Mouse (Mus musculus): ENCODE results near the gene Reep3.

The Reep3 gene

GRCm38 (mm10) chr10:67111044-67111798 is 14.5 kb upstream of the Reep3 start:
- no peak for DNase-seq (ENCODE audit: low spot score)

- no peak for DNase-seq (ENCODE audit: low spot score)
Observed at GRCm38 (mm10) chr10:67109635-67110034, 12.9 kb upstream of the Reep3 start.

GRCm38 (mm10) chr10:67108096-67108495 is 11.4 kb upstream of the Reep3 start:
- no peak for DNase-seq (ENCODE audit: low spot score)

- DNase-seq (ENCODE audit: low spot score): no peak
Observed at GRCm38 (mm10) chr10:67107017-67107761, 10.4 kb upstream of the Reep3 start.

- DNase-seq (ENCODE audit: low spot score): no peak
Observed at GRCm38 (mm10) chr10:67106400-67106799, 9.7 kb upstream of the Reep3 start.

GRCm38 (mm10) chr10:67105331-67106217 is 8.8 kb upstream of the Reep3 start:
- DNase-seq (ENCODE audit: low spot score): no peak

GRCm38 (mm10) chr10:67104543-67104942 is 7.8 kb upstream of the Reep3 start:
- DNase-seq (ENCODE audit: low spot score): peak; percentile 65

GRCm38 (mm10) chr10:67100831-67101251 is 4.1 kb upstream of the Reep3 start:
- DNase-seq (ENCODE audit: low spot score): no peak

- DNase-seq (ENCODE audit: low spot score): no peak
Observed at GRCm38 (mm10) chr10:67100011-67100661, 3.4 kb upstream of the Reep3 start.

- DNase-seq (ENCODE audit: low spot score): no peak
Observed at GRCm38 (mm10) chr10:67099183-67099929, 2.6 kb upstream of the Reep3 start.

GRCm38 (mm10) chr10:67098408-67099050 is 1.8 kb upstream of the Reep3 start:
- DNase-seq (ENCODE audit: low spot score): peak; percentile 63

- DNase-seq (ENCODE audit: low spot score): peak; percentile 60
Observed at GRCm38 (mm10) chr10:67097437-67098150, 849 bp upstream of the Reep3 start.

GRCm38 (mm10) chr10:67095798-67096620 is 736 bp downstream of the Reep3 start, which contains the start of gene Jmjd1c:
TSS of gene Jmjd1c (plus strand) at chr10:67096125.
- peak; percentile 90 for DNase-seq (ENCODE audit: low spot score)

- no peak for DNase-seq (ENCODE audit: low spot score)
Observed at GRCm38 (mm10) chr10:67094922-67095321, 1.8 kb downstream of the Reep3 start.

- DNase-seq (ENCODE audit: low spot score): no peak
Observed at GRCm38 (mm10) chr10:67090611-67091010, 6.1 kb downstream of the Reep3 start.

GRCm38 (mm10) chr10:67087447-67088226 is 9.1 kb downstream of the Reep3 start:
- DNase-seq (ENCODE audit: low spot score): no peak

GRCm38 (mm10) chr10:67085916-67086315 is 10.8 kb downstream of the Reep3 start:
- DNase-seq (ENCODE audit: low spot score): no peak

- no peak for DNase-seq (ENCODE audit: low spot score)
Observed at GRCm38 (mm10) chr10:67085124-67085523, 11.6 kb downstream of the Reep3 start.

Measured in embryo, embryonic 10.5 days (tissue).